Mouse (Mus musculus) intestine, postnatal 0 days (tissue): Measurements from ENCODE around the gene Samd13. TPM values are rescaled to one million over a fixed set of nuclear protein-coding genes. Genes with fewer than 3 reads are reported as not detected.

ENCODE experiments used
- ATAC-seq: fragments of 200-750 bp; cut with Nextera tagmentation; 2 replicates; pipeline ENCODE4 v1.8.0; 2017; ENCODE audit warnings: mild to moderate bottlenecking, moderate TSS enrichment, moderate library complexity
- H3K27ac ChIP-seq: fragments of 300-500 bp; sonication (generic); 2 replicates; pipeline ENCODE4 v1.5.1; 2014; ENCODE audit warnings: mild to moderate bottlenecking, low read depth, low read length, moderate library complexity
- H3K27me3 ChIP-seq: fragments of 300-500 bp; sonication (generic); replicated peaks from 2 replicates; pipeline ENCODE4 v1.6.1; 2014; ENCODE audit warnings: low read length, mixed read lengths; ENCODE audit not compliant: control insufficient read depth, insufficient read depth
- H3K36me3 ChIP-seq: fragments of 300-500 bp; sonication (generic); 2 replicates; pipeline ENCODE4 v1.6.1; 2014; ENCODE audit warnings: mild to moderate bottlenecking, moderate library complexity; ENCODE audit not compliant: control insufficient read depth, insufficient read depth
- H3K4me1 ChIP-seq: fragments of 300-500 bp; sonication (generic); replicated peaks from 2 replicates; pipeline ENCODE4 v1.6.1; 2014; ENCODE audit warnings: antibody characterized with exemption, low read length, mixed read lengths; ENCODE audit not compliant: control insufficient read depth, insufficient read depth
- H3K4me2 ChIP-seq: fragments of 300-500 bp; sonication (generic); replicated peaks from 2 replicates; pipeline ENCODE4 v1.6.1; 2014; ENCODE audit warnings: low read depth, mild to moderate bottlenecking, moderate library complexity
- H3K4me3 ChIP-seq: fragments of 300-500 bp; sonication (generic); 2 replicates; pipeline ENCODE4 v1.5.1; 2014; ENCODE audit warnings: low read depth, low read length
- H3K9ac ChIP-seq: fragments of 300-500 bp; sonication (generic); 2 replicates; pipeline ENCODE4 v1.6.1; 2014; ENCODE audit warnings: mild to moderate bottlenecking, low read depth, low read length
- H3K9me3 ChIP-seq: fragments of 300-500 bp; sonication (generic); 2 replicates; pipeline ENCODE4 v1.6.1; 2016; ENCODE audit warnings: mixed run types; ENCODE audit not compliant: control insufficient read depth
- CTCF ChIP-seq: sonication (generic); IDR thresholded peaks from 2 replicates; pipeline ENCODE4 v1.5.1; 2016; ENCODE audit warnings: low read depth, mild to moderate bottlenecking, control low read depth, antibody characterized with exemption, moderate library complexity
- WGBS: fragments of 180-500 bp; shearing (Covaris S2); extraction: QIAGEN DNeasy Blood & Tissue Kit; methylation state at CpG from one replicate; pipeline ENCODE4 v1.1.7; 2014; 5-methylcytosine and 5-hydroxymethylcytosine counted together
- polyA plus RNA-seq: library from polyadenylated mRNA; unstranded; fragments of >200 nt; fragmentation: Nextera tagmentation; extraction: Ambion mirVana; gene quantifications from 2 replicates; pipeline ENCODE4 v1.2.1, GENCODE M21; 2015

Gene Samd13
- polyA plus RNA-seq, 1 experiment from 2014 or later: 0.07 TPM

GRCm38 (mm10) chr3:146621966-146622365, 63.4 kb downstream of the Samd13 start:
- H3K27me3 ChIP-seq: no peaks in the 10 kb centered on the region
- no peak for ATAC-seq
- no peak overlapping the region for H3K27ac ChIP-seq
- H3K4me3 ChIP-seq: no peak overlapping the region
- WGBS: 85% methylated on average over 11 of the region's 11 CpGs
- no peak for TF ChIP-seq CTCF
- no peak overlapping the region for H3K9ac ChIP-seq
- H3K4me1 ChIP-seq: no peaks in the 10 kb centered on the region
- no peaks in the 10 kb centered on the region for H3K9me3 ChIP-seq
- no peak overlapping the region for H3K4me2 ChIP-seq
- no peaks in the 10 kb centered on the region for H3K36me3 ChIP-seq

- H3K4me3 ChIP-seq: no peak overlapping the region
- H3K27me3 ChIP-seq: no peaks in the 10 kb centered on the region
- H3K9ac ChIP-seq: no peak overlapping the region
- ATAC-seq: no peak
- 89% methylated on average over 14 of the region's 14 CpGs for WGBS
- H3K27ac ChIP-seq: no peak overlapping the region
- no peaks in the 10 kb centered on the region for H3K4me1 ChIP-seq
- no peak for TF ChIP-seq CTCF
- H3K36me3 ChIP-seq: no peaks in the 10 kb centered on the region
- H3K4me2 ChIP-seq: no peak overlapping the region
- H3K9me3 ChIP-seq: no peaks in the 10 kb centered on the region
Observed at GRCm38 (mm10) chr3:146620555-146621249, 64.7 kb downstream of the Samd13 start.

DNA sequence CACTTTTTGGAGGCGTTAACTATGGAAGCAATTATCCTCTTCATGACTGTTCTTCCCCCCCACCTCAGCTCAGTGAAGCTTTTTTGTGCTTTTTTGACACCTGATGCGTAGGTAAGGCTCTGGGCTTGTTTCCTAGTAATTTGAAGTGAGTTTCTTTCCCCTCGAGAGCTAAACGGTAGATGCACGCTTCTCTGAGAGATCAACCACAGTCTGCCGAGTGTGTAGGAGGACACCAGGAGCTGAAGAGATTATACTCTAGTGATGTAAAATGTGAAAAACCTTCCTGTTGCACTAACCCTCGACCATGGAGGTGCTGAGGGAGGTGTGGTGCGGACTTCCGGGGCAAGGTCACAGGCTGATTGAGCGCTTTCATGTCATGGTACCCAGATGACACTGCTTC, 65.3 kb downstream of the Samd13 start:
- H3K27me3 ChIP-seq: no peaks in the 10 kb centered on the region
- no peaks in the 10 kb centered on the region for H3K36me3 ChIP-seq
- ATAC-seq: no peak
- no peaks in the 10 kb centered on the region for H3K4me1 ChIP-seq
- TF ChIP-seq CTCF: no peak
- 85% methylated on average over 10 of the region's 10 CpGs for WGBS
- no peak overlapping the region for H3K9ac ChIP-seq
- no peak overlapping the region for H3K27ac ChIP-seq
- H3K9me3 ChIP-seq: no peaks in the 10 kb centered on the region
- H3K4me2 ChIP-seq: no peak overlapping the region
- H3K4me3 ChIP-seq: no peak overlapping the region

- no peaks in the 10 kb centered on the region for H3K27me3 ChIP-seq
- H3K9me3 ChIP-seq: no peaks in the 10 kb centered on the region
- WGBS: 43% methylated on average over 4 of the region's 4 CpGs
- no peak for TF ChIP-seq CTCF
- H3K4me2 ChIP-seq: no peak overlapping the region
- H3K27ac ChIP-seq: no peak overlapping the region
- ATAC-seq: no peak
- no peaks in the 10 kb centered on the region for H3K36me3 ChIP-seq
- H3K9ac ChIP-seq: no peak overlapping the region
- H3K4me1 ChIP-seq: no peaks in the 10 kb centered on the region
- no peak overlapping the region for H3K4me3 ChIP-seq
Observed at GRCm38 (mm10) chr3:146618357-146618756, 67.0 kb downstream of the Samd13 start.

DNA sequence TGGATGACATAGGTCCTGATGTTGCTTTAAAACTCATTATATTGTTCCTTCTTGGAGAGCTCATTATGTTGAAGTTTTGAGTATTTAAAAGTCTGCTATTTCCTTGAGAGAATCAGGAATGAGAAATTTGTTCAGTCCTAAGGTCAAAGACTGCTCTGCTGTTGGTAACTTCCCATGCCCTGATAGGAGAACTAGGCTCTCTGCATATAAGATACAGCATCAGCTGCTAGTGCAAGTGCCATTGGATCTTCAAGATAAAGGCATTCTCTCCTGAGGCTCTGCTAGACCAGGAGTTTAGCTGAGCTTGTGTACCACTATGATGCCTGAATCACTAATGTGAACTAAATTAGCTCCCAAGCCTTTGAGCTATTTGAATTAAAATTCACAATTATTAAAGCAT, 67.4 kb downstream of the Samd13 start:
- Histone ChIP-seq H3K4me1 (no peaks in the 10 kb centered on the region), H3K9ac (no peak overlapping the region), H3K27me3 (no peaks in the 10 kb centered on the region), H3K4me3 (no peak overlapping the region), H3K9me3 (no peaks in the 10 kb centered on the region), H3K36me3 (no peaks in the 10 kb centered on the region), H3K4me2 (no peak overlapping the region), H3K27ac (no peak overlapping the region)
- ATAC-seq: no peak
- TF ChIP-seq CTCF: no peak

GRCm38 (mm10) chr3:146616533-146617283, 68.7 kb downstream of the Samd13 start:
- no peak for TF ChIP-seq CTCF
- H3K9me3 ChIP-seq: no peaks in the 10 kb centered on the region
- whole genome bisulfite sequencing: 70% methylated on average over 5 of the region's 5 CpGs

More at GRCm38 (mm10) chr3:146616533-146617283, 68.7 kb downstream of the Samd13 start:
- no peak for ATAC-seq
- Histone ChIP-seq H3K36me3 (no peaks in the 10 kb centered on the region), H3K4me1 (no peaks in the 10 kb centered on the region), H3K27ac (no peak overlapping the region), H3K9ac (no peak overlapping the region), H3K27me3 (no peaks in the 10 kb centered on the region), H3K4me3 (no peak overlapping the region), H3K4me2 (no peak overlapping the region)
